Mouse (Mus musculus) heart, adult 18-20 months (tissue): Measurements from ENCODE around the gene Rbm8a2. TPM values are rescaled to one million over a fixed set of nuclear protein-coding genes. Genes with fewer than 3 reads are reported as not detected.

Experiments
- total RNA-seq, 2 experiments: library from RNA; stranded (reverse); gene quantifications; 2 replicates each; pipeline ENCODE4 v1.2.3; 2021

The Rbm8a2 gene
- total RNA-seq, 2 experiments from 2014 or later: not detected

Other genes starting within 250 kb of the Rbm8a2 start
- gene Exo1, start 98.5 kb downstream of the Rbm8a2 start, total RNA-seq: under 1 TPM; 0.42 to 0.46 TPM
- not detected for gene Gm38100, start 58.8 kb downstream of the Rbm8a2 start, total RNA-seq